Mouse (Mus musculus) megakaryocyte, embryonic 14.5 days (primary cell): ENCODE results near the gene Fgfr2.

Experiments used
- FLI1 ChIP-seq: IDR thresholded peaks from 2 replicates; pipeline ENCODE4 v1.6.1; 2012; ENCODE audit warnings: low read length, inconsistent platforms, mixed read lengths
- GATA1 ChIP-seq: IDR thresholded peaks from 3 replicates; pipeline ENCODE4 v1.6.1; 2012; ENCODE audit warnings: mixed read lengths, low read length, inconsistent platforms, borderline replicate concordance

DNA sequence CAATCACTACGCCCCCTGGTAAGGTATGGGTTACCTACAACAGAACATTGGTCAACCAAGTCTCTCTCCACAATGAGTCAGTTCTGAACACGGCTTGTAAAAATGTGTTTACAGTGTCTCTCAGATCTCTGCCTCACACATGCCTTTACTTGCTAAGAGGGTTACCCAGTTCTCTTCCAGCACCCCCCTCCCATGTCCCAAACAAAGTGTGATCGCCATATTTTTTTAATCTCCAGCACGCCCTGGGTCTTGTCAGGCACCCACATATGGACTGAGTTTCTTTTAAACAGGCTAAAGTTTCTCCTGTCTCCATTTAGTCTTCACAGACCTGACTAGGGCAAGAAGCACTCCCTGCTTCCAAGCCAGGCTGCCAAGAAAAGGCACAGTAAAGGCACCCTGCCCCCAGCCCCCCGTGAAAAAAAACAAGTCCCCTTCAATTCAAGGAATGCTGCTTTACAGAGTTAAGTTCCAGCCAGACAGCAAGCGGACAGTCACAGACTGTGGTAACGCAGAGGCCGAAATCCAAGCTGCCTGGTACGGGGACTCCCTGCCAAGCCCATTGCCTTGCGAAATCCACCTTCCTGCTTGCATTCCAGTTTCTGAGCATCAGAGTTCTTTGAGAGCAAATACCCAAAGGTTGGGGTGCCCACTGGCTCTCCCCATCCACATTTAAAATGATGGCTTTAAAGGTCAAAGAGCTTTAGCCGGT lies 2834.3 kb downstream of the Fgfr2 start:
- TF ChIP-seq GATA1, result no peak
- no peak for TF ChIP-seq FLI1
